Mouse (Mus musculus): ENCODE measurements around the gene Bcdin3d.

Gene Bcdin3d

DNA sequence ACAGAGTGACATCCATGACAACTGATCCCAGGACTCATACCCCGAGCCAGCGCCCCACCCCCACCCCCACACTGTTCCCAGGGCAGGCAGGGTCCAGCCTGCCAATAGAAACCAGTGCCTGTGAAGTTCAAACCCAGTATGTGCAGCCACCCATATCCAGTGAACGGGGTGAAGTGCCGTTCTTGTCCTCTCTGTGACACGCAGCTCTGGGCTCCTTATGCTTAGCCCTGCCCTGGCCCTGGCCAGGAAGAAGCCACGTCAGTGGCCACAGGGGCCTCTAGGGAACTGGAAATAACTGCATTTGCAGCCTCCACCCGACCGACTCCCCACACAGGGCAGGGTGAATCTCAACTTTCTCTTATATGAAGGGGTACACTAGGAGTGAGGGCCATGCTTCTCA, 42.6 kb downstream of the Bcdin3d start:
- POLR2A ChIA-PET, result interaction anchor here in 2 of 4 experiments (0.8 to 1.9 kb wide), 4 partner anchors 12 to 20 kb away, joined by 3 to 7 read pairs (median 4); no protein-coding TSS in a partner anchor

DNA sequence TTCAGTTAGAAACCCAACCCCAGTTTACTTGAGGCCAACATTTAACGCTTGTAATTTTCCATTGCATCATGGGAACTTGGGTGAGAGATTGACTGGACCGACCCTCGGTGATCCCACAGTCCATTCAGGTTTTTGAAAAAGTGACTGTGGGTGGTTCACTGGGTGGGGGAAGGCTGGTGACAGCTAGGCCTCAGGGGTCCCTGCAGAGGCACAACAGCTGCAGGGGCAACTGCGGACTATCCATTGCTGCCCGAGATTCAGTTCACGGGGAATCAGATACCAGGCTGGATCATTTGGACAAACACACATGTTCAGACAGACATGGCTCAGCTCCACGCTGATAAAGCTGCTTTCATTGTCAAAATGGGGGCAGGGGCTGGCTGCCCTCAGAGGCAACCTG, 43.0 kb downstream of the Bcdin3d start:
- POLR2A ChIA-PET, result interaction anchor here in 2 of 4 experiments (0.6 to 2.2 kb wide), 4 partner anchors 9 to 49 kb away, joined by 3 to 10 read pairs (median 4); no protein-coding TSS in a partner anchor

More for the DNA sequence above, 42.6 kb downstream of the Bcdin3d start:
- CTCF ChIA-PET, result interaction anchor here in 2 of 4 experiments (0.9 to 1.6 kb wide), 2 partner anchors 14 to 149 kb away, joined by 3 read pairs; no protein-coding TSS in a partner anchor

DNA sequence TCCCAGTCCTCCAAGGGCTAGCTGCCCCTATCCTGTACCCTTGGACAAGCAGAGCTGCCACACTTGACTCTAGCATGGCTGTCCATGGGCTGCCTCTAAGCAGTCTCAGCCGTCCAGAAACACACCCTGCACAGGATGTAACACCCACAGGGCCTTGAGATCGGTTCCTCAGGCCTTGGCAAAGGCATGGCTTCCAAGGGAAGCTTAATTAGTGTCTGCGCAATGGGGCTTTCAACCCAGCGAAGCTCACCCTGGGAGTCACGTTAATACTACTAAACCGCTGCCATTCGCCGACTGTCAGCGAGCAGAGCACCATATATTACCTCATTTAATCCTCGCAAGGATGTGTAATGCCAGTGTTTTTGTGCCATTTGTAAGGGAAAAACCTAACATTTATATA, 43.5 kb downstream of the Bcdin3d start:
- ChIA-PET CTCF (no interaction called here), POLR2A (interaction anchor here in 2 of 4 experiments (0.6 to 2.2 kb wide), 6 partner anchors 10 to 50 kb away, joined by 3 to 10 read pairs (median 4); no protein-coding TSS in a partner anchor)

More for the DNA sequence above, 43.0 kb downstream of the Bcdin3d start:
- CTCF ChIA-PET, result no interaction called here

DNA sequence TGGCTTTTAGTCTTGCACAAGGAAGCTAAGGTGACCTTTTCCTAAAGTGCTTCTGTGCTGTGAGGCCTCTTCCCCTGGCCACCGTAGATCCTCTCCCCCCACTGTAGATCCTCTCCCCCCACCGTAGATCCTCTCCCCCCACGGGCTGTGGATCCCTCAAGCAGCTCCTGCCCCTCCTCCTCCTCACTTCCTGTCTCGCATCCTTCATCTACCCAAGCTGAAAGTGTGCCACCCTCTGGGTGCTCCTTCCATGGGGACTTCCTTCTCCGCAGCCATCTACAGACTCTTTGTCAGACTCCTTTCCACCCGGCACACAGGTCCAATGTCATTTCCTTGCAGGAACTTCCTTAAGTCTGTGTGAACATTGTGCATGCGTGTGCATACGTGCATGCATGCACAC, 44.1 kb downstream of the Bcdin3d start:
- ChIA-PET POLR2A (interaction anchor here in 3 of 4 experiments (0.6 to 5.5 kb wide), 9 partner anchors 9 to 317 kb away, joined by 3 to 19 read pairs (median 4); no protein-coding TSS in a partner anchor), CTCF (interaction anchor here in 1 of 4 experiments (0.5 to 0.8 kb wide), 2 partner anchors 15 to 256 kb away, joined by 3 to 4 read pairs; no protein-coding TSS in a partner anchor)

DNA sequence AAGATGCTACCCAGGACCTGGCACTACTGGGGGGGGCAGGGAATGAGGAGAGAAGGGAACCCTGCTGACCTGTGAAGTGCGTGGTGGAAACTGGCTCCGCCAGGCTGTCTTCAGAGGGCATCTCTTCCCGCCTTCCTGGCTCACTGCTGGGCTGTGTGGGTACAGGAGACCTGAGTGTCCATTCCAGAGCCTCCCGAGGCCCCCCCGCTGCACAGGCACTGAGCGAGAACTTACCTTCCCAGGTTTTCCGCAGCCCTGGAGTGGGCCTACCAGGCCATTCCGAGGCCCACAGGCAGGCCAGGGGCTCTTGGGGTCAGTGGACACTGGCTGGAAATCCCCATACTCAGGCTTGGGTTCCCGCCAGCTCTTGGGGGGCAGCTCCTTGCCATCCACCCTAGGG, 50.6 kb downstream of the Bcdin3d start:
- CTCF ChIA-PET, result interaction anchor here in 1 of 4 experiments (1.1 to 4.0 kb wide), 2 partner anchors 8 to 47 kb away, joined by 3 to 22 read pairs; no protein-coding TSS in a partner anchor
- POLR2A ChIA-PET, result interaction anchor here in 2 of 4 experiments (1.8 to 2.1 kb wide), 2 partner anchors 10 to 34 kb away, joined by 6 to 7 read pairs; partner anchors contain the start of gene Nckap5l (in 1 of the 2)

DNA sequence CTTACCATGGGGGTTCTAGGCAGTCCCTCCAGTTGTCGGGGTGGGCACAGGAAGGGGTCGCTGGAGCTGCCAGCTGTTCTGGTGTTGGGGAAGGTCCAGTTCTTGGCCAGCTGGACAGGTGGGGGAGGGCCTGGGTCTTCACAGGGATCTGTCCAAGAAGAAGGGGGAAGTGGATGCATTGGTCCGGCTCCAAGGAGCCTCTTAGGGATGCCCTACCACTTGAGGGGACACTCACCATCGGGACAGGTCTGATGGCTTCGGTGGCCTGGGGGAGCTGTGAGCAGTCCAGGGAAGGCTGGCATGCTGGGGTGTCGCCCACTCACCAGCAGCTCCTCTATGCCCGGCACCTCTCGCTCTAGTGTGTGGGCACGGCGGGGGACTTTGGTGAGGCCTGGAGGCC, 51.4 kb downstream of the Bcdin3d start:
- CTCF ChIA-PET, result interaction anchor here in 3 of 4 experiments (0.5 to 1.1 kb wide), 3 partner anchors 11 to 62 kb away, joined by 3 to 6 read pairs (median 3); no protein-coding TSS in a partner anchor

DNA sequence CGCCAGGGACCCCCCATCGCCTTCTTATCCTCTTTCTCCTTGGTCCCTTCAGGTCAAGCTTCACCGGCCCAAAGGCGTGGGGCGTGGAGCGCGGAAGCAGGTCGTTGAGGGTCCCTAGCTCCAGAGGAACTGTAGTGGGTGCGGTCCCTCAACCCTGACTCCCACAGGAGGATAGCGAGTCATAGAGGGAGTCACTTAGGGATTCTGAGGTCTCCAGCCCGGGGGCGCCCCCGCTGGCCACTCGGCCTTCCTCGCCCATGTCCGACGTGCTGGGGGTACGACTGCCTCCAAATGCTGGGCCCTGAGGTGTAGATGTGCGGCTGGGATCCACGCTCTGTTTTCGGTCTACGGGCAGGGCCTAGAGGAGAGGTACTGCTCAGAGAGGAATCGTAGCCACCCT, 52.0 kb downstream of the Bcdin3d start:
- POLR2A ChIA-PET, result interaction anchor here in 3 of 4 experiments (0.6 to 4.1 kb wide), 8 partner anchors 15 to 469 kb away, joined by 3 to 19 read pairs (median 6); partner anchors contain the start of genes Nckap5l (in 1 of the 3), Tmbim6 (in 1 of the 3) and Tuba1a (in 1 of the 3)
- CTCF ChIA-PET, result interaction anchor here in 2 of 4 experiments (1.1 to 1.5 kb wide), 3 partner anchors 11 to 30 kb away, joined by 3 read pairs; no protein-coding TSS in a partner anchor

More for the DNA sequence above, 51.4 kb downstream of the Bcdin3d start:
- POLR2A ChIA-PET, result interaction anchor here in 3 of 4 experiments (0.6 to 4.1 kb wide), 6 partner anchors 14 to 450 kb away, joined by 3 to 19 read pairs (median 8); partner anchors contain the start of genes Nckap5l (in 1 of the 3) and Tmbim6 (in 1 of the 3)

DNA sequence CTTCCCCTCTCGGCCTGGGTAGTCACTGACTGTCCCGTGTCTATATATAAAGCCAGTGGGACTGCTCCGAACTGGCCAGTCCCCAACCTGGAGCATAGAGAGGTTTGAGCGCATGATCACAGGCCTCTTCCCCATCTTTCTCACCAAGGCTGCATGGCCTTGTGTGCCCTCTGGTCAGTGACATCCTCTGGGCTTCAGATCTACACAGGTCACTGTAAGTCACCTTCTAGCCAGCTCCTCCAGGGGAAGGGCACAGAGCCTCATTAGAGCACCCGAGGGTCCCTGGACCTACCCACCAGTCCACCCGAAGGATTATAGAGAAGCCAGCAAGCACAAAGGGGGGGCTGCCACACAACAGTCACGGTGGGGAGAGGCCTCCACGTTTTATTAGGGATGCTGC, 52.9 kb downstream of the Bcdin3d start:
- POLR2A ChIA-PET, result interaction anchor here (1.0 to 4.1 kb wide), 25 partner anchors 8 to 392 kb away, joined by 3 to 19 read pairs (median 6); partner anchors contain the start of genes Tmbim6 (in 3 of the 4), Nckap5l (in 2 of the 4), Bcdin3d (in 1 of the 4) and Tuba1c (in 1 of the 4)
- CTCF ChIA-PET, result interaction anchor here in 2 of 4 experiments (0.6 to 2.5 kb wide), 4 partner anchors 10 to 155 kb away, joined by 3 to 13 read pairs (median 4); no protein-coding TSS in a partner anchor

DNA sequence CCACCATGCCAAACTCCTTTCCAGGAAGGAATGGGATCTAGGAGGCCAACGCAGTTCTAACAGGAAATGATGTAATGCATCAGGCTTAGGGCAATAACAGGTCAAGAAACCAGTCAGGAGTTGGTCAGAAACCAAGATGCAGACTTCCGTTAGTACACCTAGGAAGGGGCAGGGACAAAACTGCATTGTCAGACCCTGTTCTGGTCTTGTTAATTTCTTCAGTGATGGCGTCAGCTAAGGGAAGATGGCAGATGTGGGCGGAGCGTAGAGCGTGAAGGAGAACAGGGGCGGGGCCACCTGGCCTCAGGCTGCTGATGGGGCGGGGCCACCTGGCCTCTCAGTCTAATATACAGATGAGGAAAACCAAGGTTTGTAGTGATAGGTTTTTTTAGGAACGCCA, 53.4 kb downstream of the Bcdin3d start:
- ChIA-PET CTCF (interaction anchor here in 2 of 4 experiments (0.6 to 2.5 kb wide), 7 partner anchors 10 to 395 kb away, joined by 3 to 13 read pairs (median 4); no protein-coding TSS in a partner anchor), POLR2A (interaction anchor here (0.6 to 4.1 kb wide), 38 partner anchors 9 to 624 kb away, joined by 3 to 19 read pairs (median 4); partner anchors contain the start of genes Tmbim6 (in 3 of the 4), Nckap5l (in 2 of the 4), Bcdin3d (in 1 of the 4) and Cox14 (in 1 of the 4))

DNA sequence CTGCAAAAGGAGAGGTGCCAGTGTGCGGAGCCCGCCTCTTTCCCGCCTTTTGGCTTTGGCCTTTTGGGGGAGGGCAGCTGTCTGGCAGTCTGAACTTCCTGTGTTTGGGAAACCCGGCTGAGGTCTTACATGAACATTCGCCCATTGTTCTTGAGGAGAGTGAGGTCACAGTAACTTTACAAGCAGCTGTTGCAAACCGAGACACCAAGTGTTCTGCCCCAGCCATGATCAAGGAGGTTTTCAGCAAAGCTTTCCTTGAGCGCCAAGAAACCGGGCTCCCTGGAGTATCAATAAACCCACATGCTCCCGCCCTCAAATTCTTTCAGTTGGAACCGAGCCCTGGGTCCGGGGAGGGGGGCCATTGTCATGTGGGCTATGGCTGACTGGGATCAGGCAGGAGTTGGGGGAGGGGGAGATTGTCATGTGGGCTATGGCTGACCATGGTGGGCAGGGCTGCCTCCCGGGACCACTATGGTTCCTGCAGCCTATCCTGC, 54.0 kb downstream of the Bcdin3d start:
- ChIA-PET CTCF (interaction anchor here in 3 of 4 experiments (0.7 to 2.5 kb wide), 10 partner anchors 13 to 394 kb away, joined by 3 to 13 read pairs (median 4); no protein-coding TSS in a partner anchor), POLR2A (interaction anchor here (0.6 to 4.1 kb wide), 50 partner anchors 9 to 677 kb away, joined by 3 to 19 read pairs (median 4); partner anchors contain the start of genes Tmbim6 (in 3 of the 4), Nckap5l (in 2 of the 4), Bcdin3d (in 1 of the 4) and Cox14 (in 1 of the 4))

DNA sequence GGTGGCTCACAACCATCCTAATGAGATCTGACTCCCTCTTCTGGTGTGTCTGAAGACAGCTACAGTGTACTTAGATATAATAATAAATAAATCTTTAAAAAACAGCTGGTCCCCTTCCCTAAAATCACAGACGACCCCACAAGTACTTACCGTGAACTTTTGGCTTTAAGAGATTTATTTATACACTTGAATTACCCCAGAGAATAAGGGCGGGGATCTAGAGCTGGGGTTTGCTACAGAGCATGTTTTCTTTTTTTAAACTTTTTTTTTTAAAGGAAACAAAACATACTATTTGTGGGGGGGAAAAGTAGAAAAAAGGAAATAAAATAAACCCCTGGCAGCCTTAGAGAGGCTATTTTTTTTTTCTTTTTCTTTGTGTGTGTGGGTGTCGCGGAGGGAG, 54.4 kb downstream of the Bcdin3d start:
- CTCF ChIA-PET, result interaction anchor here in 3 of 4 experiments (0.6 to 2.5 kb wide), 13 partner anchors 13 to 394 kb away, joined by 3 to 13 read pairs (median 4); no protein-coding TSS in a partner anchor
- POLR2A ChIA-PET, result interaction anchor here in 3 of 4 experiments (0.6 to 4.1 kb wide), 40 partner anchors 9 to 389 kb away, joined by 3 to 19 read pairs (median 4); partner anchors contain the start of genes Nckap5l (in 2 of the 3), Tmbim6 (in 2 of the 3), Bcdin3d (in 1 of the 3) and Cox14 (in 1 of the 3)

Data from embryonic stem cell, embryonic (primary cell).